9 mouse cellular contexts compared by ENCODE assay signal in the genomic region with DNA sequence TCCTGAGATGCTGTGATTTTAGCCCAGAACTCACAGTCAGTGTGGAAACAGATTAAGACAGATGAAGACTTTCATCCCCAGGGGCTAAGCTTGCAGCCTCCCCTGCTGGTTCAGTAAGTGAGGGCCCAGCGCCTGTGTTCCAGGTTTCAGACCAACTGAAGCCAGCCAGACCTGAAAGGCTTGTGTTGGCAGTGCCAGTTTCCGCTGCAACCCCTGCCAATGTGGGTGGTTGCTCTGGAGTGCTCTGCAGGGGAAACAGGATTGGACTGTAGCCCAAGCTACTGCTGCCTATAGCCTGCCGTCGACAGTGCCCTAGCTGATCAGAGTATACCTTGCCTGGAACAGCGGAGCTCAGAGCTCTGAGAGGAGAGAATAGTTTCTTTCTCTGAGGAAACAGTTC. TPM values are rescaled to one million over a fixed set of nuclear protein-coding genes. Genes with fewer than 3 reads are reported as not detected.
DNase-seq lines count a peak whose midpoint lies in the region; ATAC-seq and TF ChIP-seq lines count a peak whose summit lies in the region.
"Had no signal": no experiment of that assay in that cellular context is flagged by ENCODE, and none has a peak within 500 bp of the region (broad histone marks: within the 10 kb centered on the region; RNA-seq: fewer than 3 reads in every experiment).

No protein-coding gene starts in this region.

- WGBS in hindbrain, embryonic 14.5 days = 68% methylated on average over 5 of the region's 5 CpGs
- WGBS in hindbrain, embryonic 12.5 days = 88% methylated on average over 5 of the region's 5 CpGs
- WGBS in neural tube, embryonic 15.5 days = 53% methylated on average over 5 of the region's 5 CpGs

- peak; percentile 65 for DNase-seq in hindbrain, embryonic 14.5 days (ENCODE audit: low spot score)
- peak; percentile 92 for DNase-seq in brain, embryonic 14.5 days (ENCODE audit: low read depth)
- DNase-seq in frontal cortex, postnatal 36 days (ENCODE audit: low spot score in 2 of 2) = peak; percentile 61 to 64
- peak; percentile 50 to 63 for DNase-seq in layer of hippocampus, adult 8-10 months (ENCODE audit: low spot score in 2 of 2)
- no peak for DNase-seq in B cell, adult 2 months
- DNase-seq in T-cell, adult 2 months (ENCODE audit: low spot score) = no peak

- H3K9ac ChIP-seq in hindbrain, embryonic 14.5 days = no peak overlapping the region
- no peak overlapping the region for H3K9ac ChIP-seq in hindbrain, embryonic 12.5 days
- no peak overlapping the region for H3K9ac ChIP-seq in neural tube, embryonic 15.5 days (replicated peaks)

- no peaks in the 10 kb centered on the region for H3K36me3 ChIP-seq in hindbrain, embryonic 14.5 days (replicated peaks; ENCODE audit: control insufficient read depth, insufficient read depth)
- H3K36me3 ChIP-seq in hindbrain, embryonic 12.5 days = 0 out of 2 replicates have a peak, but pooled peaks cover under 1% of the 10 kb centered on the region
- peaks cover 4% of the 10 kb centered on the region; the same call in 1 of the 2 replicates for H3K36me3 ChIP-seq in neural tube, embryonic 15.5 days

- ATAC-seq in hindbrain, embryonic 14.5 days (ENCODE audit: low FRiP score) = no peak; the same call in 1 of the 2 replicates
- ATAC-seq in hindbrain, embryonic 12.5 days (ENCODE audit: low FRiP score) = no peak
- peak; percentile 61; the same call in 1 of the 2 replicates for ATAC-seq in neural tube, embryonic 15.5 days (ENCODE audit: low FRiP score)
- ATAC-seq: Patski had no signal

- no peak overlapping the region for H3K4me2 ChIP-seq in hindbrain, embryonic 14.5 days (replicated peaks)
- no peak overlapping the region for H3K4me2 ChIP-seq in hindbrain, embryonic 12.5 days (replicated peaks)
- no peak overlapping the region for H3K4me2 ChIP-seq in neural tube, embryonic 15.5 days

- no peaks in the 10 kb centered on the region for H3K9me3 ChIP-seq in hindbrain, embryonic 14.5 days (ENCODE audit: control insufficient read depth, low read length)
- H3K9me3 ChIP-seq in hindbrain, embryonic 12.5 days (replicated peaks) = no peaks in the 10 kb centered on the region
- no peaks in the 10 kb centered on the region for H3K9me3 ChIP-seq in neural tube, embryonic 15.5 days (replicated peaks)

- TF ChIP-seq CTCF in brain, embryonic 14.5 days (IDR thresholded peaks at IDR 0.05; ENCODE audit: borderline replicate concordance, extremely low read depth, insufficient read depth, insufficient read length) = no peak

- H3K4me3 ChIP-seq in hindbrain, embryonic 14.5 days (replicated peaks; ENCODE audit: low read length) = no peak overlapping the region
- no peak overlapping the region for H3K4me3 ChIP-seq in hindbrain, embryonic 12.5 days
- H3K4me3 ChIP-seq in neural tube, embryonic 15.5 days (replicated peaks) = no peak overlapping the region

- H3K4me1 ChIP-seq in hindbrain, embryonic 14.5 days (replicated peaks; ENCODE audit: control insufficient read depth, insufficient read depth, low read length) = peaks cover 20% of the 10 kb centered on the region
- peaks cover 16% of the 10 kb centered on the region for H3K4me1 ChIP-seq in hindbrain, embryonic 12.5 days
- peaks cover 37% of the 10 kb centered on the region for H3K4me1 ChIP-seq in neural tube, embryonic 15.5 days

- H3K27me3 ChIP-seq in hindbrain, embryonic 14.5 days (ENCODE audit: control insufficient read depth, insufficient read depth, low read length) = no peaks in the 10 kb centered on the region
- no peaks in the 10 kb centered on the region for H3K27me3 ChIP-seq in hindbrain, embryonic 12.5 days
- no peaks in the 10 kb centered on the region for H3K27me3 ChIP-seq in neural tube, embryonic 15.5 days (replicated peaks)
- H3K27me3 ChIP-seq: Patski had no signal

- H3K27ac ChIP-seq in hindbrain, embryonic 14.5 days = no peak overlapping the region; the same call in 1 of the 2 replicates
- no peak overlapping the region for H3K27ac ChIP-seq in hindbrain, embryonic 12.5 days
- peak overlapping the region; percentile 20 for H3K27ac ChIP-seq in neural tube, embryonic 15.5 days (replicated peaks)

- TF ChIP-seq POLR2A in brain, embryonic 14.5 days (IDR thresholded peaks at IDR 0.05; ENCODE audit: borderline replicate concordance, extremely low read depth, insufficient read depth, insufficient read length, poor library complexity, severe bottlenecking) = no peak

RNA-seq across cellular contexts. Expression of gene Hic1, which starts 37.0 kb away (rescaled TPM):
- polyA plus RNA-seq in hindbrain, embryonic 14.5 days (2014; fragmentation: Nextera tagmentation; extraction: Ambion mirVana) = 1.9 and 2.6 TPM in 2 replicates
- polyA plus RNA-seq in hindbrain, embryonic 12.5 days (2016; fragmentation: Nextera tagmentation; extraction: Ambion mirVana) = 11.3 and 15.8 TPM in 2 replicates
- polyA plus RNA-seq in brain, embryonic 14.5 days (2012; rRNA removed) = 8.3 and 11.7 TPM in 2 replicates
- total RNA-seq in layer of hippocampus, adult 8-10 months (2022) = 1 to 10 TPM; 2.9 to 4.9 (median 3.9) TPM
- polyA plus RNA-seq in neural tube, embryonic 15.5 days (2015; fragmentation: Nextera tagmentation; extraction: Ambion mirVana) = 5.3 and 10.7 TPM in 2 replicates

RNA-seq across cellular contexts. Expression of gene Ovca2, which starts 46.4 kb away (rescaled TPM):
- 17.4 and 20.3 TPM in 2 replicates for polyA plus RNA-seq in hindbrain, embryonic 14.5 days (2014; fragmentation: Nextera tagmentation; extraction: Ambion mirVana)
- polyA plus RNA-seq in hindbrain, embryonic 12.5 days (2016; fragmentation: Nextera tagmentation; extraction: Ambion mirVana) = 23.8 and 24.5 TPM in 2 replicates
- polyA plus RNA-seq in brain, embryonic 14.5 days (2012; rRNA removed) = 20.0 and 23.8 TPM in 2 replicates
- total RNA-seq in layer of hippocampus, adult 8-10 months (2022) = 10 to 100 TPM; 15.6 to 23.4 (median 19.8) TPM
- 12.6 and 15.4 TPM in 2 replicates for polyA plus RNA-seq in neural tube, embryonic 15.5 days (2015; fragmentation: Nextera tagmentation; extraction: Ambion mirVana)

RNA-seq across cellular contexts. Expression of gene Dph1, which starts 58.8 kb away (rescaled TPM):
- polyA plus RNA-seq in hindbrain, embryonic 14.5 days (2014; fragmentation: Nextera tagmentation; extraction: Ambion mirVana) = 13.6 and 14.4 TPM in 2 replicates
- 14.8 and 18.6 TPM in 2 replicates for polyA plus RNA-seq in hindbrain, embryonic 12.5 days (2016; fragmentation: Nextera tagmentation; extraction: Ambion mirVana)
- polyA plus RNA-seq in brain, embryonic 14.5 days (2012; rRNA removed) = 19.3 and 23.9 TPM in 2 replicates
- total RNA-seq in layer of hippocampus, adult 8-10 months (2022) = 10 to 100 TPM; 28.9 to 38.6 (median 30.9) TPM
- polyA plus RNA-seq in neural tube, embryonic 15.5 days (2015; fragmentation: Nextera tagmentation; extraction: Ambion mirVana) = 13.8 and 16.2 TPM in 2 replicates

Comparison
In these comparisons a context has a peak if more than half of its experiments do, and no peak if none do; other contexts are left out.
1. DNase-seq: peak in hindbrain, embryonic 14.5 days (single experiment), brain, embryonic 14.5 days (single experiment), frontal cortex, postnatal 36 days (2 of 2) and layer of hippocampus, adult 8-10 months (2 of 2); none in B cell, adult 2 months (0 of 2) and T-cell, adult 2 months (single experiment).